Mouse (Mus musculus) erythroid progenitor cell, adult 5-6 weeks (primary cell): Measurements from ENCODE around the gene Ccdc154. TPM values are rescaled to one million over a fixed set of nuclear protein-coding genes. Genes with fewer than 3 reads are reported as not detected.

ENCODE experiments used
- ATAC-seq: replicated peaks from 2 replicates; pipeline ENCODE4 v1.8.0; 2016; ENCODE audit warnings: moderate number of reproducible peaks, mild to moderate bottlenecking, moderate TSS enrichment, inconsistent platforms; ENCODE audit not compliant: poor library complexity, low FRiP score, severe bottlenecking
- total RNA-seq, 2 experiments: library from RNA; stranded (forward) in 1 of 2; stranded (reverse) in 1 of 2; fragments of 150-400 nt in 1 of 2; fragments of 186-747, 209-891 nt in 1 of 2; gene quantifications; 2 replicates each; pipeline versions ENCODE4 v1.2.3 to v1.2.4; 2015 to 2017; ENCODE audit warnings: low replicate concordance in 2 of 2

Ccdc154 gene
- total RNA-seq, 2 experiments from 2014 or later, result 2.6 TPM; not detected in 1

GRCm38 (mm10) chr17:25175411-25175810, 13.2 kb downstream of the Ccdc154 start, which contains the start of gene Gm38655:
TSS of gene Gm38655 (minus strand) at chr17:25175471.
- ATAC-seq, result no peak

- no peak for ATAC-seq
These were observed 21.0 kb downstream of the Ccdc154 start for GRCm38 (mm10) chr17:25183232-25183631.

- peak; percentile 89 for ATAC-seq
These were observed 21.9 kb downstream of the Ccdc154 start, which contains the start of gene BC003965 for GRCm38 (mm10) chr17:25184129-25184691. TSS of gene BC003965 (plus strand) at chr17:25184554.

GRCm38 (mm10) chr17:25184961-25185360, 22.7 kb downstream of the Ccdc154 start:
- ATAC-seq, result peak; percentile 11; the same call in 1 of the 2 replicates

GRCm38 (mm10) chr17:25187784-25188149, 25.5 kb downstream of the Ccdc154 start:
- no peak for ATAC-seq

- ATAC-seq, result no peak
These were observed 26.1 kb downstream of the Ccdc154 start, which contains the start of gene Unkl for GRCm38 (mm10) chr17:25188150-25189031. TSS of gene Unkl (plus strand) at chr17:25188397.

GRCm38 (mm10) chr17:25189091-25189490, 26.8 kb downstream of the Ccdc154 start:
- no peak for ATAC-seq

GRCm38 (mm10) chr17:25202401-25202800, 40.1 kb downstream of the Ccdc154 start:
- no peak for ATAC-seq

- no peak for ATAC-seq
These were observed 47.7 kb downstream of the Ccdc154 start for GRCm38 (mm10) chr17:25210006-25210405.

- ATAC-seq, result peak; percentile 37; the same call in 1 of the 2 replicates
These were observed 48.6 kb downstream of the Ccdc154 start for GRCm38 (mm10) chr17:25210680-25211466.

- no peak for ATAC-seq
These were observed 49.4 kb downstream of the Ccdc154 start for GRCm38 (mm10) chr17:25211705-25212104.

GRCm38 (mm10) chr17:25215431-25215830, 53.2 kb downstream of the Ccdc154 start:
- no peak for ATAC-seq

- ATAC-seq, result no peak
These were observed 56.7 kb downstream of the Ccdc154 start for GRCm38 (mm10) chr17:25218967-25219366.

- ATAC-seq, result no peak
These were observed 57.4 kb downstream of the Ccdc154 start for GRCm38 (mm10) chr17:25219492-25220295.

GRCm38 (mm10) chr17:25220746-25221145, 58.5 kb downstream of the Ccdc154 start:
- ATAC-seq, result no peak
